Comparison of ENCODE assay signal across 18 mouse cellular contexts in genomic region chr4:95143668-95144067, GRCm38 (mm10).
DNase-seq lines count a peak whose midpoint lies in the region; ATAC-seq and TF ChIP-seq lines count a peak whose summit lies in the region.
"Had no signal": no experiment of that assay in that cellular context is flagged by ENCODE, and none has a peak within 500 bp of the region (broad histone marks: within the 10 kb centered on the region; RNA-seq: fewer than 3 reads in every experiment).

No protein-coding gene starts in this region.

- H3K27me3 ChIP-seq in lung, embryonic 15.5 days = no peaks in the 10 kb centered on the region
- no peaks in the 10 kb centered on the region for H3K27me3 ChIP-seq in lung, embryonic 16.5 days (ENCODE audit: control insufficient read depth, insufficient read depth, low read depth, low read length)
- H3K27me3 ChIP-seq in stomach, postnatal 0 days (ENCODE audit: control insufficient read depth, insufficient read depth, low read length) = no peaks in the 10 kb centered on the region
- H3K27me3 ChIP-seq: hindbrain, embryonic 15.5 days; midbrain, embryonic 13.5 days; neural tube, embryonic 15.5 days had no signal

- no peak for DNase-seq in lung, adult 2 months
- peak; percentile 87 for DNase-seq in large intestine, adult 2 months (ENCODE audit: low read depth, low spot score)
- peak; percentile 81 for DNase-seq in stomach, postnatal 0 days (ENCODE audit: low spot score)
- no peak for DNase-seq in kidney, adult 11 months
- no peak for DNase-seq in spleen, postnatal 10 days (ENCODE audit: low spot score in 2 of 2)
- DNase-seq: cerebellum, postnatal 10 days; gastrocnemius, postnatal 14 days; heart, postnatal 14 days; kidney, adult 9 months; layer of hippocampus, postnatal 36 days had no signal

- peak; percentile 87 for ATAC-seq in lung, embryonic 15.5 days (ENCODE audit: borderline replicate concordance, extremely low read depth, low FRiP score, low TSS enrichment)
- ATAC-seq in lung, embryonic 16.5 days (ENCODE audit: low read depth) = peak; percentile 94
- peak; percentile 96 for ATAC-seq in stomach, postnatal 0 days (ENCODE audit: low FRiP score, low TSS enrichment)
- ATAC-seq: midbrain, embryonic 13.5 days had no signal

- no peak overlapping the region for H3K9ac ChIP-seq in lung, embryonic 15.5 days
- H3K9ac ChIP-seq in lung, embryonic 16.5 days (ENCODE audit: low read length) = no peak overlapping the region
- no peak overlapping the region for H3K9ac ChIP-seq in stomach, postnatal 0 days (ENCODE audit: low read length)
- H3K9ac ChIP-seq: hindbrain, embryonic 15.5 days; midbrain, embryonic 13.5 days; neural tube, embryonic 15.5 days had no signal

- H3K36me3 ChIP-seq in lung, embryonic 15.5 days = no peaks in the 10 kb centered on the region
- no peaks in the 10 kb centered on the region for H3K36me3 ChIP-seq in lung, embryonic 16.5 days (ENCODE audit: control insufficient read depth, insufficient read depth, low read length)
- no peaks in the 10 kb centered on the region for H3K36me3 ChIP-seq in stomach, postnatal 0 days (ENCODE audit: control insufficient read depth, insufficient read depth, low read length)
- H3K36me3 ChIP-seq: forebrain, embryonic 10.5 days; heart, embryonic 10.5 days; hindbrain, embryonic 15.5 days; midbrain, embryonic 13.5 days; neural tube, embryonic 15.5 days had no signal

- peak overlapping the region; percentile 71 for H3K27ac ChIP-seq in lung, embryonic 15.5 days
- peak overlapping the region; percentile 84 for H3K27ac ChIP-seq in lung, embryonic 16.5 days (ENCODE audit: low read length)
- H3K27ac ChIP-seq in stomach, postnatal 0 days (replicated peaks) = peak overlapping the region; percentile 83
- H3K27ac ChIP-seq: forebrain, embryonic 10.5 days; heart, embryonic 10.5 days; hindbrain, embryonic 15.5 days; midbrain, embryonic 13.5 days; neural tube, embryonic 15.5 days had no signal

- TF ChIP-seq EP300 in stomach, postnatal 0 days (optimal IDR thresholded peaks at IDR 0.05) = no peak

- TF ChIP-seq POLR2A in lung, adult 2 months (IDR thresholded peaks at IDR 0.05; ENCODE audit: borderline replicate concordance, extremely low read depth, low read depth, low read length) = no peak

- H3K4me1 ChIP-seq in lung, embryonic 15.5 days = peaks cover 14% of the 10 kb centered on the region
- H3K4me1 ChIP-seq in lung, adult 2 months (ENCODE audit: control insufficient read depth, insufficient read depth, low read length) = peaks cover 10% of the 10 kb centered on the region
- H3K4me1 ChIP-seq in lung, embryonic 16.5 days (replicated peaks; ENCODE audit: control insufficient read depth, insufficient read depth, low read length) = peaks cover 5% of the 10 kb centered on the region; the same call in 1 of the 2 replicates
- no peaks in the 10 kb centered on the region for H3K4me1 ChIP-seq in stomach, postnatal 0 days (replicated peaks; ENCODE audit: control insufficient read depth, insufficient read depth)
- H3K4me1 ChIP-seq: heart, embryonic 10.5 days; hindbrain, embryonic 15.5 days had no signal

- H3K9me3 ChIP-seq in lung, embryonic 15.5 days = no peaks in the 10 kb centered on the region
- no peaks in the 10 kb centered on the region for H3K9me3 ChIP-seq in lung, embryonic 16.5 days (ENCODE audit: control insufficient read depth, low read length)
- H3K9me3 ChIP-seq in stomach, postnatal 0 days (ENCODE audit: control insufficient read depth, low read length) = no peaks in the 10 kb centered on the region
- H3K9me3 ChIP-seq: forebrain, embryonic 10.5 days; heart, embryonic 10.5 days; hindbrain, embryonic 15.5 days; midbrain, embryonic 13.5 days; neural tube, embryonic 15.5 days had no signal

- 55% methylated on average over 5 of the region's 5 CpGs for WGBS in lung, embryonic 15.5 days
- 66% methylated on average over 5 of the region's 5 CpGs for WGBS in lung, adult 2 months
- WGBS in large intestine, adult 2 months = 43% methylated on average over 5 of the region's 5 CpGs
- 56% methylated on average over 5 of the region's 5 CpGs for WGBS in lung, embryonic 16.5 days
- 57% methylated on average over 5 of the region's 5 CpGs for WGBS in stomach, postnatal 0 days

- no peak for TF ChIP-seq CTCF in lung, adult 2 months (IDR thresholded peaks at IDR 0.05; ENCODE audit: insufficient read depth, low read length)
- no peak for TF ChIP-seq CTCF in stomach, postnatal 0 days (IDR thresholded peaks at IDR 0.05; ENCODE audit: low read depth)

- H3K4me2 ChIP-seq in lung, embryonic 15.5 days = no peak overlapping the region
- H3K4me2 ChIP-seq in lung, embryonic 16.5 days (ENCODE audit: low read depth, low read length) = no peak overlapping the region
- H3K4me2 ChIP-seq in stomach, postnatal 0 days (replicated peaks; ENCODE audit: low read depth) = no peak overlapping the region
- H3K4me2 ChIP-seq: hindbrain, embryonic 15.5 days; midbrain, embryonic 13.5 days; neural tube, embryonic 15.5 days had no signal

- H3K4me3 ChIP-seq in lung, embryonic 15.5 days = no peak overlapping the region
- no peak overlapping the region for H3K4me3 ChIP-seq in lung, adult 2 months (replicated peaks; ENCODE audit: extremely low read depth, low read depth, low read length)
- H3K4me3 ChIP-seq in lung, embryonic 16.5 days (ENCODE audit: low read length) = no peak overlapping the region
- no peak overlapping the region for H3K4me3 ChIP-seq in stomach, postnatal 0 days (ENCODE audit: low read depth, low read length)
- H3K4me3 ChIP-seq: forebrain, embryonic 10.5 days; heart, embryonic 10.5 days; hindbrain, embryonic 15.5 days; midbrain, embryonic 13.5 days; myocyte; neural tube, embryonic 15.5 days had no signal

Comparison
In these comparisons a context has a peak if more than half of its experiments do, and no peak if none do; other contexts are left out.
1. DNase-seq: peak in large intestine, adult 2 months (single experiment) and stomach, postnatal 0 days (single experiment); none in lung, adult 2 months (single experiment), kidney, adult 11 months (single experiment) and spleen, postnatal 10 days (0 of 2).
2. Peak in every context shown above with its lines, with median percentiles within 50 percentile points of each other: ATAC-seq and H3K27ac ChIP-seq.